Mouse (Mus musculus) testis, adult 2 months (tissue): ENCODE measurements at regions not wholly inside any gene's neighbourhood (a gene's known extent, or its start where the extent isn't known, plus 50 kb on each side); places are given as distances from the start of the nearest gene placed in this dataset.

Experiments
- H3K27ac ChIP-seq: fragments of 200-500 bp; 2 replicates; pipeline ENCODE4 v1.5.1; 2012; ENCODE audit warnings: low read depth, low read length; ENCODE audit not compliant: control insufficient read depth, insufficient read depth
- H3K27me3 ChIP-seq: fragments of 200-500 bp; 2 replicates; pipeline ENCODE4 v1.6.1; 2012; ENCODE audit warnings: mild to moderate bottlenecking, low read length, moderate library complexity; ENCODE audit not compliant: control insufficient read depth, insufficient read depth
- H3K36me3 ChIP-seq: fragments of 200-500 bp; 2 replicates; pipeline ENCODE4 v1.6.1; 2012; ENCODE audit warnings: mild to moderate bottlenecking, low read length; ENCODE audit not compliant: control insufficient read depth, insufficient read depth
- H3K4me1 ChIP-seq: fragments of 200-500 bp; 2 replicates; pipeline ENCODE4 v1.6.1; 2012; ENCODE audit warnings: low read length; ENCODE audit not compliant: control insufficient read depth, insufficient read depth
- H3K4me3 ChIP-seq: fragments of 200-500 bp; 2 replicates; pipeline ENCODE4 v1.5.1; 2012; ENCODE audit warnings: low read depth, mild to moderate bottlenecking, low read length, moderate library complexity, mixed read lengths; ENCODE audit not compliant: control insufficient read depth
- CTCF ChIP-seq: fragments of 200-500 bp; IDR thresholded peaks from 2 replicates; pipeline ENCODE4 v1.5.1; 2012; ENCODE audit warnings: low read depth, mild to moderate bottlenecking, inconsistent platforms, low read length, moderate library complexity; ENCODE audit not compliant: control insufficient read depth, insufficient read depth, insufficient replicate concordance
- POLR2A ChIP-seq: fragments of 200-500 bp; IDR thresholded peaks from 2 replicates; pipeline ENCODE4 v1.6.1; 2012; ENCODE audit warnings: low read depth, mild to moderate bottlenecking, inconsistent platforms, low read length, moderate library complexity; ENCODE audit not compliant: control insufficient read depth

DNA sequence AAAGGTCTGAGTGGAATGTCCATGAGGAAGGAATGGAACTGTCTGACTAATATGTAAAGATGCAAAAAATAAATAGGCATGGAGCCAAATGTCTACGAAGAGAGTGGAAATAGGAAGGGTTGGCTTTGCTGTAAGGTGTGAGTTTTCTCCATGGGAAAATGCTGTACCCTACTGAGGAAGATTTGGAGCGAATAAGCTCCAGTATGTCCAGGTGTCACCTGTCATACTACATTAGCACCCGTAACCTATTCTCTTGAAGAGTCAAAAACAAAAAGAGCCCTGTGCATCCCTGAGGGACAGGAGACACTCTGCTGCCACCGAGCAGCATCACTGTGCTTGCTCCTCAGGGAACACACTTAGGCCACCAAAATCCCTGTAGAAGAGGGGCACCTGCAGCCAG lies 95.0 kb upstream of the Tas2r119 start:
- Histone ChIP-seq H3K4me3 (no peak overlapping the region), H3K4me1 (no peaks in the 10 kb centered on the region), H3K36me3 (no peaks in the 10 kb centered on the region), H3K27me3 (no peaks in the 10 kb centered on the region), H3K27ac (no peak overlapping the region)
- TF ChIP-seq POLR2A: no peak
- TF ChIP-seq CTCF: no peak

DNA sequence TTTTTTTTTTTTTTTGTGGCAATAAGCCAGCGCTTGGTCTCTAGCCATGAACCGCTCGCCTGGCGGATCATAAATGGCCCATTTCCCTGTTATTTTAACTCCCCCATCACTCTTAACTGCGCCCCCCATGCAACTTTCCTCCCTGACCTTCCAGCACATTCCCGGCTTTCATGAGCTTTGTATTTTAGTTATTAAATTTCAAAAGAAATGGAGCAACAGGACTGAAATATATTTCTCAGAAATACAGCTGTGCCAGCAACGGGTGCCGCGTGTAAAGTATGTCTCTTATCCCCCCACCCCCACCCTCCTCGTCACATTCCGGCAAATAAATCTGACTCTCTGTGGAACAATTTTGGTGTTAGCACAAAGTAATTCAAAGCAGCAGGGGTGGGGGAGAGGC lies 83.2 kb upstream of the Tas2r119 start:
- H3K4me1 ChIP-seq: peaks cover 3% of the 10 kb centered on the region
- H3K27me3 ChIP-seq: no peaks in the 10 kb centered on the region
- H3K27ac ChIP-seq: no peak overlapping the region
- H3K4me3 ChIP-seq: no peak overlapping the region
- TF ChIP-seq CTCF (no peak), POLR2A (no peak)
- H3K36me3 ChIP-seq: no peaks in the 10 kb centered on the region

DNA sequence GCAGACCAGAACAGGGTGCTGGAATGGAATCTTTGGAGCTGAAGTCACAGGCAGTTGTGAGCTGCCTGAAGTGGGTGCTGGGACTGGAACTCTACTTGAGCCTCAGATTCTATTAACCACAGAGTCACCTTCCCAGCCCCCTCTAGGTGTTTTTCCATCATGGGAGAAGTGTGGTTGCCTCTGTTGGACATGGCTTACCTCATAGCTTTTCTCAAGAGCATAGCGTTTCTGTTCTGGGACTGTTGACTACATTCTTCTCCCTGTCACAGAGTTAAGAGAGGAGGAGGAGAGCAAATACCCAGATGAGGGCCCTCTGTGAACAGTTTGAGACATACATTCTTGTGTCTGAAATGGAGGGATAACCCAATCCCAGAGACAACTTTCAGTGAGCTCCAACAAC lies 81.5 kb upstream of the Tas2r119 start:
- TF ChIP-seq POLR2A (no peak), CTCF (no peak)
- no peaks in the 10 kb centered on the region for H3K27me3 ChIP-seq

DNA sequence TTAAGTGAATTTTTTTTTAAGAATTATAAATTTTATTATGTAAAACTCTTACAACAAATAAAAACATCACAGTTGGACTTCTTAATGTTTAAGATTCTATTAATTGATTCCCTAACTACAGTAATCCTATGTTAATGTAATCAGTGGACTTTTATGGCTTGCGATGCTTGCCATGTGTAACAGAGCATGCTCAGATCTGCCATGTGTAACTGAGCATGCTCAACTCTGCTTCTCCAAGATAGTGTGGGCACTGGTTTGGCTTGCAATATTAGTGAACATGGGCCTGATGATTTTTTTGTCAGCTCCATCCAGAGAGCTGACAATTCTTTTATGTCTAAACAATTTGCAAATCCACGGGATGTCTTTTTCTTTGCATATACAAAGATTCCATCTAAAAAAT lies 66.4 kb upstream of the Tas2r119 start:
- TF ChIP-seq CTCF (no peak), POLR2A (no peak)
- Histone ChIP-seq H3K4me3 (no peak overlapping the region), H3K27ac (no peak overlapping the region), H3K27me3 (no peaks in the 10 kb centered on the region), H3K4me1 (no peaks in the 10 kb centered on the region), H3K36me3 (no peaks in the 10 kb centered on the region)

More for the DNA sequence above, 81.5 kb upstream of the Tas2r119 start:
- Histone ChIP-seq H3K27ac (no peak overlapping the region), H3K4me1 (peaks cover 3% of the 10 kb centered on the region), H3K4me3 (no peak overlapping the region), H3K36me3 (no peaks in the 10 kb centered on the region)
